Mouse (Mus musculus) cerebellum, postnatal 14 days (tissue): Measurements from ENCODE around the gene Mipol1.
A peak's percentile ranks its signal among the peaks of the same experiment; 100 is the strongest.

ENCODE experiments used
- DNase-seq, 2 experiments: peaks; one replicate each; pipeline ENCODE4 v3.0.0; 2021; ENCODE audit warnings: mixed read lengths in 2 of 2

Gene Mipol1

GRCm38 (mm10) chr12:57243671-57244495 is 13.7 kb downstream of the Mipol1 start:
- no peak for DNase-seq

DNA sequence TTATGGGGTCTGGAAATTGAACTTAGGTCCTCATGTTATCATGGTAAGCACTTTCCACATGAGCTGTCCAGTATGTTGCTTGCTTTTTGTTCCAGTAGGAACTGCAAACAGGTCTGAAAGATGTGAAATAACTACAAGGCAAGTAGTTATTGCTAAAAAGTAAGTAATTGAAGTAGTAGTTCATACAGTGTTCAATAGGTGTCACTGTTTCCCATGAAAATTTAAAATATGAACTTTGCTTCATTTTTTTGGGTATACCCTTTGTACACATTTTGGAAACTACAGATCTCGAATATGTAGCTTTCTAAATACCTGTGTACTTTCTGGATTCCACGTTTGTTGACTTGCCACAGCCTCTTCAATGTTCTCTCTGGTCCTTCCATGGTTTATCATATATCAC is 28.3 kb downstream of the Mipol1 start:
- no peak for DNase-seq

DNA sequence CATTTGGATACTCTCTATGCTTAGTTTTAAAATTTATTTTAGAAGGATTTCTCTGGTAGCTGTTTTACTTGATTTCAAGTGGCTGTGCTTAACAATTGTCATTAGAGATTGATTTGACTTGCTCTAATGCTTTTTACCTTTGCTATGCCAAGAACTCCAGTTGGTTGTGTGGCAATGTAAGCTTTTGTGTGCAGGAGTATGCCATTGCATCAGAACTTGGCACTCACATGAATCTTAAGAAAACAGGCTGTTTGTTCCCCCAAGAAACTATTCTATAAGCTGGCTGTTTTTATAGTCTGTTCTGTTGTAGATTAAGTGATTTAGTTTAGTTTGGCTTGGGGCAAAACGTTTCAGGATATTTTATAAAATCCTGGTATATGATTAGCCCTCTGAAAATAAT is 45.2 kb downstream of the Mipol1 start:
- DNase-seq = no peak

GRCm38 (mm10) chr12:57281155-57282114 is 51.2 kb downstream of the Mipol1 start:
- peak; percentile 38 to 48 for DNase-seq

DNA sequence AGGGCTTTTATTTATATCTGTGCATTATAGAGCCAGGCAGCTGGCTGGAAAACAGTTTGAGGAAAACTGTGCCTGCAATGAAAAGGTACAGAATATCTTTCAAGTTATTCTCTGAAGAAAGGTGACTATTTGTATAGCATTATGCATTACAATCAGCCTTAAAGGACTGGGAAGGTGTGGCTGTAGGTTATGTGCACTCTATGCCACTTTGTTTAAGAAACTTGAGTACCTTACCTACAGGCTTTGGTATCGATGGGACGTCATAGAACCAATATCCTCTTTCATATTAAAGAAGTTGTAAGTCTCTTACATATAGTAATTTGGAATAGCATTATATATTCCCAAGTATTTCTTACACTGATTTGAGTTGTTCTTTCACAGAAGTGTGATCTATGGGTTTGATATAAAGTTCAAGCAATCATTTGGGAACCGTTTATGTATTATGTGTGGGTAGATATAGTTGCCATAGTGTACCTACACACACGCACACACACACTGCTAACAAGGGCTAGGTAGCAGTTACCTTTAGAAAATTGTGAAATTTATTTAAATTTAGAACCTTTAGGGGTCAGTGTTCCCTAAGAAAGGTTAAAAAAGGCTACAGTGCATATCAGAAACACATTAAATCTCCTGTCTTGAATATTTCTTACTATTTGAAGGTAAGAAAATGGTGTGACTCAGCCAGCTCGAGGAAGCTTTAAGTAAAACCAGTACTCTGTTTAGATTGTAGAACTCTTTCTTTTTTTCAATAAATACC is 55.3 kb downstream of the Mipol1 start:
- DNase-seq = no peak

- DNase-seq = no peak
These were observed 77.1 kb downstream of the Mipol1 start for GRCm38 (mm10) chr12:57307337-57307736.

DNA sequence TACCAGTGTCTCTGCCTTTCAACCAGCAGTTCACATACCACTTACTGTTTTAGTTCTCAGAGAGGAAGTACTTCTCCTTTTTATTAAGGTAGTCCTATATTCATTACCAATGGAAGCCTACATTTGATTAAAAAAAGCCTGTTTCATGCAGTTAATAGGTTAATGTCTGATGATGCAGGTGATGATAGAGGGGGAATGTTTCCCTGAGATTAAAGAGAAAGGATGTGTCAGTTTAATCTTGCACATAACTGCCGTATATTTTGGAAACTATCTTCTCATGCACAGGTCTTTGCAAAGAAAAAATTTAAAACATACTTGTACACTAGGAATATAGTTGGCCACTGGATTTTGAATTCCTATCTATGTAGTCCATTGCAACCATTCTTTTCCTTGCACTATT is 77.5 kb downstream of the Mipol1 start:
- no peak for DNase-seq

DNA sequence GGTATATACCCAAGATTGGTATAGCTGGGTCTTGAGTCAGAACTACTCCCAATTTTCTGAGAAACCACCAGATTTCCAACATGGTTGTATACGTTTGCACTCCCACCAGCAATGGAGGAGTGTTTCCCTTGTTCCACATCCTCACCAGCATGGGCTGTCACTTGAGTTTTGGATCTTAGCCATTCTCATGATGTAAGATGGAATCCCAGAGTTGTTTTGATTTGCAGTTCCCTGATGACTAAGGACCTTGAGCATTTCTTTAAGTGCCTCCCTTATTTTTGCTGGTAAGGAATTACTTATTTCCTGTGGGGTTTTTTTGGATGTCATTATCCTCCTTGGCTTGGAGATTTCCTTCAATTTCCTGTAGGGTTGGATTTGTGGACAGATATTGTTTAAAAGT is 108.8 kb downstream of the Mipol1 start:
- no peak for DNase-seq

GRCm38 (mm10) chr12:57340111-57340510 is 109.9 kb downstream of the Mipol1 start:
- no peak for DNase-seq

GRCm38 (mm10) chr12:57362732-57363131 is 132.5 kb downstream of the Mipol1 start:
- DNase-seq = peak; percentile 56 to 69

- no peak for DNase-seq
These were observed 133.8 kb downstream of the Mipol1 start for GRCm38 (mm10) chr12:57364027-57364426.

- DNase-seq = no peak
These were observed 141.7 kb downstream of the Mipol1 start for GRCm38 (mm10) chr12:57371790-57372547.

GRCm38 (mm10) chr12:57382797-57383196 is 152.6 kb downstream of the Mipol1 start:
- no peak for DNase-seq

- no peak for DNase-seq
These were observed 157.5 kb downstream of the Mipol1 start for GRCm38 (mm10) chr12:57387588-57388292.

GRCm38 (mm10) chr12:57399547-57399946 is 169.3 kb downstream of the Mipol1 start:
- no peak for DNase-seq

GRCm38 (mm10) chr12:57400186-57400585 is 170.0 kb downstream of the Mipol1 start:
- DNase-seq = no peak

DNA sequence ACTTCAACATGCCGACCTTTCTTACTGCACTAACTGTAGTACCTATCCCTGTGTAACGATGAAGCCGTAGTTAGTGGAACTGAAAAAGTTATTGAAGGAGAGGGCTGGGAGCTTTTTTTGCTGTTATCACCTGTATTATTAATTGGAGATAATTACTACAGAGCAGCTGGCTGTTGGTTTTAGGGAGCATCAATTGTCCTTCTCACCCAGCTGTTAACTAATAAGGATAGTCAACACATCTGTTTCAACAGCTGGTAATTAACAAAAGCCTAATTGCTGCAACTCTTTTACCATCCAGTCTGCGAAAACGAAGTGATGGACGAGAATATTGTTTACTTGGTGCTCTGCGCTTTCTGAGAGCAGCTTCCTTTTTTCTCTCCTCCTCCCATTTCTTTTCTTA is 170.9 kb downstream of the Mipol1 start:
- no peak for DNase-seq

GRCm38 (mm10) chr12:57402360-57402759 is 172.1 kb downstream of the Mipol1 start:
- no peak for DNase-seq

GRCm38 (mm10) chr12:57409976-57410375 is 179.7 kb downstream of the Mipol1 start:
- DNase-seq = no peak

- DNase-seq = no peak
These were observed 183.6 kb downstream of the Mipol1 start for GRCm38 (mm10) chr12:57413833-57414232.

DNA sequence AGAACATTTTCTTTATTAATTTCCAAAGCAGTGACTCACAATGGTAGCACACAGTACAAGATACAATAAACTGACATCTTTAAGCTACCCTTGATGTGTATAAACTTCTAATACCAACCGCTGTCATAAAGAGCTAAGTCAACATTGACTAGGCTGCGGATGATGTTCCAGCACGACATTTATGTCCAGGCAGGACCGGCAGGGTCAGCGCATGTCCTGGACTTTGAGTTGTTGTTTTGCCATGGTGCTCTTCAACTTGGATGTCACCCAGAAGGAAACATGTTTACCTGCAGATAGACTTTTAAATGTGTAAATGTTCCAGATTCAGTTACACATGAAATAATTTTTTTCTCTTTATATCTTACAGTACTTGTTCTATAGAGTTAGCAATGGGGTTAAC is 194.7 kb downstream of the Mipol1 start:
- DNase-seq = no peak

DNA sequence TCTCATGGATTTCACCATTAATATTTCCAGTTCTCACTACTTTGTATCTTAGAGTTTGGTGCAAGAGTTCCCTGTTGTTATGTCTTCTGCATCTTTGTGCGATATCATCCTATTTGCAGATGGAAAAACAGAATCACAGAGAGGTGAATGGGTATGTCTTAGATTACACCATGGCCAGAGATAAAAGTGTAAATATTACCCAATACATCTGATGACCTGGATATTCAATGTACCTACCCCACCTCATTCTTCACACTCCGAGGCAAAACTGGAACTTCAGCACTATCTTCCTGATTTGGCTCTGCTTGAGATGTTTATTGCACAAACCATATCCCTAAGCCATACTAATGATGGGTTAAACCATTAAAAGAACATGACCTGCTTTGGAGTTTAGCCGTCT is 198.0 kb downstream of the Mipol1 start:
- DNase-seq = no peak
